23 mouse cellular contexts compared by ENCODE assay signal in the genomic region with DNA sequence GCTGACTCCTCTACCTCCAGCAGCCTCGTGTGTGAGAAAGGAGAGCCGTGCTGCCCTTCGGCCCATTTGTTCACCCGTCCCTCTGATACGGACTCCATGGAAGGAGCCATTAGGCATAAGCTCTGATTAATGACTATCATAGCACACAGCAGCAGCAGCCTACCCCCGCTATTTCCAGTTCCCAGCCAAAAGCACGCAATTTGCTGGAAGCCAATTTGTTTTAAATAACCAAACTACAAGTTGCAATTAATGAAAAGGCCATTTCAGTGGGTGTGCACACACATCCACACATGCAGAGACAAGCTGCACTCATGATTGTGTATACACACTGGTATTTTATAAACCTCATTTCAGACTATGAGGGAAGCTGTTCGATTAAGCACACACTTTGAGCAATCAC.
DNase-seq lines count a peak whose midpoint lies in the region; ATAC-seq and TF ChIP-seq lines count a peak whose summit lies in the region.
"Had no signal": no experiment of that assay in that cellular context is flagged by ENCODE, and none has a peak within 500 bp of the region (broad histone marks: within the 10 kb centered on the region; RNA-seq: fewer than 3 reads in every experiment).

No protein-coding gene starts in this region.

- H3K27me3 ChIP-seq in forebrain, embryonic 14.5 days (replicated peaks; ENCODE audit: control insufficient read depth, insufficient read depth, low read length) = no peaks in the 10 kb centered on the region
- H3K27me3 ChIP-seq in forebrain, embryonic 13.5 days = no peaks in the 10 kb centered on the region; the same call in 1 of the 2 replicates
- H3K27me3 ChIP-seq in stomach, embryonic 15.5 days (replicated peaks) = no peaks in the 10 kb centered on the region
- no peaks in the 10 kb centered on the region for H3K27me3 ChIP-seq in stomach, postnatal 0 days (ENCODE audit: control insufficient read depth, insufficient read depth, low read length)
- H3K27me3 ChIP-seq: liver, embryonic 15.5 days; lung, embryonic 15.5 days; megakaryocyte, embryonic 14.5 days had no signal

- no peak overlapping the region for H3K4me2 ChIP-seq in forebrain, embryonic 14.5 days (ENCODE audit: low read length)
- no peak overlapping the region for H3K4me2 ChIP-seq in forebrain, embryonic 13.5 days
- no peak overlapping the region for H3K4me2 ChIP-seq in stomach, embryonic 15.5 days
- no peak overlapping the region for H3K4me2 ChIP-seq in stomach, postnatal 0 days (replicated peaks; ENCODE audit: low read depth)
- H3K4me2 ChIP-seq: liver, embryonic 15.5 days; lung, embryonic 15.5 days had no signal

- DNase-seq in forebrain, embryonic 14.5 days (ENCODE audit: low spot score) = peak; percentile 16
- DNase-seq in layer of hippocampus, adult 11-12 months (ENCODE audit: low spot score) = peak; percentile 26
- DNase-seq in layer of hippocampus, adult 9-10 months (ENCODE audit: low spot score) = no peak
- DNase-seq in stomach, postnatal 0 days (ENCODE audit: low spot score) = no peak
- DNase-seq in right cerebral cortex, postnatal 14 days = no peak
- no peak for DNase-seq in testis, postnatal 14 days (ENCODE audit: low spot score)
- DNase-seq: adrenal gland, postnatal 10 days; cerebellum, adult 8-10 months; gastrocnemius, postnatal 10 days; heart, postnatal 4 days; kidney, adult 18-20 months; kidney, postnatal 4 days; liver; lung, postnatal 36 days; retina, postnatal 1 day had no signal

- no peak overlapping the region for H3K27ac ChIP-seq in forebrain, embryonic 14.5 days (ENCODE audit: low read depth, low read length)
- no peak overlapping the region for H3K27ac ChIP-seq in forebrain, embryonic 13.5 days
- H3K27ac ChIP-seq in stomach, embryonic 15.5 days = no peak overlapping the region
- no peak overlapping the region for H3K27ac ChIP-seq in stomach, postnatal 0 days (replicated peaks)
- H3K27ac ChIP-seq: heart, embryonic 10.5 days; limb, embryonic 10.5 days; liver, embryonic 15.5 days; lung, embryonic 15.5 days had no signal

- no peak overlapping the region for H3K9ac ChIP-seq in forebrain, embryonic 14.5 days (ENCODE audit: low read length)
- H3K9ac ChIP-seq in forebrain, embryonic 13.5 days = no peak overlapping the region
- H3K9ac ChIP-seq in stomach, embryonic 15.5 days = no peak overlapping the region
- no peak overlapping the region for H3K9ac ChIP-seq in stomach, postnatal 0 days (ENCODE audit: low read length)
- H3K9ac ChIP-seq: liver, embryonic 15.5 days; lung, embryonic 15.5 days had no signal

- WGBS in forebrain, embryonic 14.5 days = 55% methylated on average over 8 of the region's 8 CpGs
- WGBS in forebrain, embryonic 13.5 days = 51% methylated on average over 8 of the region's 8 CpGs
- 35% methylated on average over 8 of the region's 8 CpGs for WGBS in stomach, embryonic 15.5 days
- WGBS in stomach, postnatal 0 days = 42% methylated on average over 8 of the region's 8 CpGs

- no peak for TF ChIP-seq CTCF in stomach, postnatal 0 days (IDR thresholded peaks at IDR 0.05; ENCODE audit: low read depth)

- no peak for ATAC-seq in forebrain, embryonic 14.5 days
- no peak for ATAC-seq in forebrain, embryonic 13.5 days
- ATAC-seq in stomach, embryonic 15.5 days (ENCODE audit: insufficient read depth, low FRiP score, low read depth) = peak; percentile 31; the same call in 1 of the 2 replicates
- ATAC-seq in stomach, postnatal 0 days (ENCODE audit: low FRiP score, low TSS enrichment) = no peak
- ATAC-seq: inflammation-experienced regulatory T-cells, adult 6 months had no signal

- no peaks in the 10 kb centered on the region for H3K9me3 ChIP-seq in forebrain, embryonic 14.5 days (replicated peaks; ENCODE audit: control insufficient read depth, low read length)
- H3K9me3 ChIP-seq in forebrain, embryonic 13.5 days (replicated peaks) = no peaks in the 10 kb centered on the region
- no peaks in the 10 kb centered on the region for H3K9me3 ChIP-seq in stomach, embryonic 15.5 days
- no peaks in the 10 kb centered on the region for H3K9me3 ChIP-seq in stomach, postnatal 0 days (ENCODE audit: control insufficient read depth, low read length)
- H3K9me3 ChIP-seq: heart, embryonic 10.5 days; limb, embryonic 10.5 days; liver, embryonic 15.5 days; lung, embryonic 15.5 days had no signal

- H3K4me1 ChIP-seq in forebrain, embryonic 14.5 days (ENCODE audit: control insufficient read depth, insufficient read depth, low read length) = no peaks in the 10 kb centered on the region
- H3K4me1 ChIP-seq in forebrain, embryonic 13.5 days = peaks cover 9% of the 10 kb centered on the region; the same call in 1 of the 2 replicates
- peaks cover 3% of the 10 kb centered on the region; the same call in 1 of the 2 replicates for H3K4me1 ChIP-seq in stomach, embryonic 15.5 days
- H3K4me1 ChIP-seq in stomach, postnatal 0 days (replicated peaks; ENCODE audit: control insufficient read depth, insufficient read depth) = no peaks in the 10 kb centered on the region
- H3K4me1 ChIP-seq: heart, embryonic 10.5 days; liver, embryonic 15.5 days; lung, embryonic 15.5 days; megakaryocyte, embryonic 14.5 days had no signal

- no peaks in the 10 kb centered on the region for H3K36me3 ChIP-seq in forebrain, embryonic 14.5 days (ENCODE audit: control insufficient read depth, insufficient read depth, low read length)
- no peaks in the 10 kb centered on the region for H3K36me3 ChIP-seq in forebrain, embryonic 13.5 days (ENCODE audit: poor library complexity, severe bottlenecking)
- no peaks in the 10 kb centered on the region for H3K36me3 ChIP-seq in stomach, embryonic 15.5 days
- no peaks in the 10 kb centered on the region for H3K36me3 ChIP-seq in stomach, postnatal 0 days (ENCODE audit: control insufficient read depth, insufficient read depth, low read length)
- H3K36me3 ChIP-seq: heart, embryonic 10.5 days; limb, embryonic 10.5 days; liver, embryonic 15.5 days; lung, embryonic 15.5 days had no signal

- TF ChIP-seq EP300 in stomach, postnatal 0 days (optimal IDR thresholded peaks at IDR 0.05) = no peak

- H3K4me3 ChIP-seq in forebrain, embryonic 14.5 days (ENCODE audit: low read depth, low read length) = no peak overlapping the region
- H3K4me3 ChIP-seq in forebrain, embryonic 13.5 days = no peak overlapping the region
- no peak overlapping the region for H3K4me3 ChIP-seq in stomach, embryonic 15.5 days (replicated peaks)
- H3K4me3 ChIP-seq in stomach, postnatal 0 days (ENCODE audit: low read depth, low read length) = no peak overlapping the region
- H3K4me3 ChIP-seq: heart, embryonic 10.5 days; limb, embryonic 10.5 days; liver, embryonic 15.5 days; lung, embryonic 15.5 days; megakaryocyte, embryonic 14.5 days had no signal

Comparison
In these comparisons a context has a peak if more than half of its experiments do, and no peak if none do; other contexts are left out.
1. DNase-seq: peak in forebrain, embryonic 14.5 days (single experiment) and layer of hippocampus, adult 11-12 months (single experiment); none in layer of hippocampus, adult 9-10 months (single experiment), stomach, postnatal 0 days (single experiment), right cerebral cortex, postnatal 14 days (single experiment) and testis, postnatal 14 days (single experiment).